Mouse (Mus musculus): ENCODE measurements around the gene Ppp1r36. TPM values are rescaled to one million over a fixed set of nuclear protein-coding genes. Genes with fewer than 3 reads are reported as not detected.
A peak's percentile ranks its signal among the peaks of the same experiment; 100 is the strongest.

Ppp1r36 gene
- polyA plus RNA-seq, 1 experiment from 2014 or later: 3.5 TPM

DNA sequence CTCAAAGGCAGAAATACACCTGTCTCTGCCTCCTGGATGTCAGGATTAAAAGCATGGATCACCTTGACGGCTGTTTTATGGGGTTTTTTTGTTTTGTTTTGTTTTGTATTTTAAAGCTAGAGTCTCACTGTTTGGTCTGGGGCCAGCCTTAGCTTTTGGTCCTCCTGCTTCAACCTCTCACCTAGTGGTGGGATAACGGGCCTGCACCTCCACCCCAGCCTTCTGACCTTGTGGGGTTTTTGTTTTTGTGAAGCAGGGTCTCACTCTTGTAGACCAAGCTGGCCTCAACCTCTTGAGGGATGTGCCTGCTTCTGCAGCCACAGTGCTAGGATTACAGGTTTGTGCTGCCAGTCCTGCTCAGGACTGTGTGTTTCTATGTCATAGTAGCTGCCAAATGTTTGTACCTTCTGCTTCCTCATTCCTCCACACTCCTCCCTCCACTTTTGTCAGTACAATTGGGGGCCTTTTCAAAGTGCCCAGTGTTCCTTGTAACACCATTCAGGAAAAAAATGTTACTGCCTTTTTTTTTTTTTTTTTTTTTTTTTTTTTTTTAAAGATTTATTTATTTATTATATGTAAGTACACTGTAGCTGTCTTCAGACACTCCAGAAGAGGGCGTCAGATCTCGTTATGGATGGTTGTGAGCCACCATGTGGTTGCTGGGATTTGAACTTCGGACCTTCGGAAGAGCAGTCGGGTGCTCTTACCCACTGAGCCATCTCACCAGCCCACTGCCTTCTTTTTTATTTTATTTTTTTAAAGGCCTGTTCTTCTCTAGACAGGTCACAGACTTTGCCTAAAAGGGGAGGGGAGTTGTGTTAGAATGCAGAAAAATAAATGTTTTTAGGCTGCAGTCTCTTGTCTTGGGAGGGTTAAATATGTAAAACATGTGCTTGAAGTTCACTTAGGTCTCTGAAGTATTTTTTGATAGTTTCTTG is 44.2 kb upstream of the Ppp1r36 start:
- WGBS: 77% methylated on average over 5 of the region's 7 CpGs
- Histone ChIP-seq H3K27ac (replicated peaks; ENCODE audit: low read depth, low read length) (no peak overlapping the region), H3K4me2 (ENCODE audit: low read depth, severe bottlenecking) (no peak overlapping the region), H3K36me3 (ENCODE audit: control insufficient read depth, insufficient read depth, low read length) (no peaks in the 10 kb centered on the region), H3K4me3 (ENCODE audit: low read depth, low read length) (no peak overlapping the region), H3K4me1 (ENCODE audit: control insufficient read depth, insufficient read depth, low read length) (peaks cover 14% of the 10 kb centered on the region), H3K27me3 (ENCODE audit: control insufficient read depth, insufficient read depth, low read length) (no peaks in the 10 kb centered on the region), H3K9ac (ENCODE audit: low read length) (no peak overlapping the region), H3K9me3 (ENCODE audit: control insufficient read depth, low read length) (no peaks in the 10 kb centered on the region)
- ATAC-seq (ENCODE audit: insufficient number of reproducible peaks, low FRiP score, low TSS enrichment, low read depth) (no peak), DNase-seq (ENCODE audit: low spot score) (no peak)

DNA sequence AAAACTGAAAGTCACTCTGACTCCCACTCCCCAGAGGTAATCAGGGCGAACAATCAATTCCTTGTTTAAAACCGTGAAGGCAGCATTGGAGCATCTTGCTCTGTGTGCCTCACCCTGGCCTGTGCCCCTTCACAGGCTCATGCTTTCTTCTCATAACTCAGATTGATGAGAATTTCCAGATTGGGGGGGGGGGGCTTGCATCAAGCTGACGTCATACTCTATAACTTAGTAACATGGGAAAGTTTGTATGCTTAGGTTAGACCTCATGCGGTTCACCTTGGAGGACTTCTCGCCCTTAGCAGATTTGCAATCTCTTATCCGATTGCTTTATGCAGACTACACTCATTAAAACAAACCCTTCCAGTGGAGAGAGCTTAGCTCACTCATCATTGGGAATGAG is 43.3 kb upstream of the Ppp1r36 start:
- Histone ChIP-seq H3K9me3 (ENCODE audit: control insufficient read depth, low read length) (no peaks in the 10 kb centered on the region), H3K4me1 (ENCODE audit: control insufficient read depth, insufficient read depth, low read length) (peaks cover 7% of the 10 kb centered on the region; the same call in 1 of the 2 replicates), H3K27ac (replicated peaks; ENCODE audit: low read depth, low read length) (no peak overlapping the region; the same call in 1 of the 2 replicates), H3K36me3 (ENCODE audit: control insufficient read depth, insufficient read depth, low read length) (no peaks in the 10 kb centered on the region), H3K27me3 (ENCODE audit: control insufficient read depth, insufficient read depth, low read length) (no peaks in the 10 kb centered on the region), H3K4me3 (ENCODE audit: low read depth, low read length) (no peak overlapping the region), H3K9ac (ENCODE audit: low read length) (no peak overlapping the region), H3K4me2 (ENCODE audit: low read depth, severe bottlenecking) (no peak overlapping the region)
- 79% methylated on average over 6 of the region's 6 CpGs for WGBS
- DNase-seq (ENCODE audit: low spot score): no peak
- ATAC-seq (ENCODE audit: insufficient number of reproducible peaks, low FRiP score, low TSS enrichment, low read depth): no peak

DNA sequence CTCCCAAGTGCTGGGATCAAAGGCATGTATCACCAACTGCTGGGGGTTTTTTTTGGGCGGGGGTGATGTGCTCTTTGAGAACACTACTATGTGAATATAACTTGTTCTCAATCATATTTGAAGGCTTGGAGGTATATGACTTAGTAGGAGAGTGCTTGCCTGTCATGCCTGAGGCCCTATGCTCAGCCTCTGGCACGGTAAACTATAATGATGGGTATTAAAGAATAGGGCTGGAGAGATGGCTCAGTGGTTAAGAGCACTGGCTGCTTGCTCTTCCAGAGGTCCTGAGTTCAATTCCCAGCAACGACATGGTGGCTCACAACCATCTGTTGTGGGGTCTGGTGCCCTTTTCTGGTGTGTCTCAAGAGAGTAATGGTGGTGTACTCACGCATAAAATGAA is 42.4 kb upstream of the Ppp1r36 start:
- WGBS: 72% methylated on average over 4 of the region's 4 CpGs
- Histone ChIP-seq H3K4me1 (ENCODE audit: control insufficient read depth, insufficient read depth, low read length) (peaks cover 7% of the 10 kb centered on the region; the same call in 1 of the 2 replicates), H3K4me2 (ENCODE audit: low read depth, severe bottlenecking) (no peak overlapping the region), H3K9ac (ENCODE audit: low read length) (no peak overlapping the region), H3K27me3 (ENCODE audit: control insufficient read depth, insufficient read depth, low read length) (no peaks in the 10 kb centered on the region), H3K4me3 (ENCODE audit: low read depth, low read length) (no peak overlapping the region), H3K36me3 (ENCODE audit: control insufficient read depth, insufficient read depth, low read length) (no peaks in the 10 kb centered on the region), H3K27ac (replicated peaks; ENCODE audit: low read depth, low read length) (no peak overlapping the region), H3K9me3 (ENCODE audit: control insufficient read depth, low read length) (no peaks in the 10 kb centered on the region)
- DNase-seq (ENCODE audit: low spot score) (no peak), ATAC-seq (ENCODE audit: insufficient number of reproducible peaks, low FRiP score, low TSS enrichment, low read depth) (no peak)

DNA sequence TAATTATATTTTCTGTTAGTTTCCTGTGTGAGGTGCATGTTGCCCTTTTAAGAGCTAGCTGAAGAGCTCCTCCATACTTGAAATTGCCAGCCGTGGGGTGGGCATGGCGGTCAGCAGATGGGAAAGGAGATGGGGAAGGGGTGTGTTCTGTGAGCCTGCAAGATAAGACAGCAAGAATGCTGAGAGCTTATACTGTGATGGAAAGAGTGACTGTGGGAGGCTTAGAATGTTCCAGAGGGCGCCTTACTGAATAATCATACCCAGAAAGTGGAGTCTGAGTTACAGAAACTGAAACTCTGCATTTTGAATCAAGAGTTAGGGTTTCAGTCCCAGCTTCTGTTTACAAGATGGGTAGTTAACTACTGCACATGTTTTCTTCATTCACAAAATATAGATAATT is 41.8 kb upstream of the Ppp1r36 start:
- Histone ChIP-seq H3K27me3 (ENCODE audit: control insufficient read depth, insufficient read depth, low read length) (no peaks in the 10 kb centered on the region), H3K9me3 (ENCODE audit: control insufficient read depth, low read length) (no peaks in the 10 kb centered on the region), H3K36me3 (ENCODE audit: control insufficient read depth, insufficient read depth, low read length) (no peaks in the 10 kb centered on the region), H3K4me3 (ENCODE audit: low read depth, low read length) (no peak overlapping the region), H3K4me2 (ENCODE audit: low read depth, severe bottlenecking) (no peak overlapping the region), H3K4me1 (ENCODE audit: control insufficient read depth, insufficient read depth, low read length) (peaks cover 7% of the 10 kb centered on the region; the same call in 1 of the 2 replicates), H3K27ac (replicated peaks; ENCODE audit: low read depth, low read length) (no peak overlapping the region), H3K9ac (ENCODE audit: low read length) (no peak overlapping the region)
- no peak for ATAC-seq (ENCODE audit: insufficient number of reproducible peaks, low FRiP score, low TSS enrichment, low read depth)
- no peak for DNase-seq (ENCODE audit: low spot score)
- WGBS: 88% methylated on average over 3 of the region's 3 CpGs

GRCm38 (mm10) chr12:76376649-76377048 is 40.7 kb upstream of the Ppp1r36 start:
- ATAC-seq (ENCODE audit: insufficient number of reproducible peaks, low FRiP score, low TSS enrichment, low read depth): no peak
- Histone ChIP-seq H3K36me3 (ENCODE audit: control insufficient read depth, insufficient read depth, low read length) (no peaks in the 10 kb centered on the region), H3K27ac (replicated peaks; ENCODE audit: low read depth, low read length) (no peak overlapping the region), H3K27me3 (ENCODE audit: control insufficient read depth, insufficient read depth, low read length) (no peaks in the 10 kb centered on the region), H3K4me2 (ENCODE audit: low read depth, severe bottlenecking) (no peak overlapping the region), H3K9me3 (ENCODE audit: control insufficient read depth, low read length) (no peaks in the 10 kb centered on the region), H3K4me1 (ENCODE audit: control insufficient read depth, insufficient read depth, low read length) (peaks cover 6% of the 10 kb centered on the region; the same call in 1 of the 2 replicates), H3K9ac (ENCODE audit: low read length) (no peak overlapping the region), H3K4me3 (ENCODE audit: low read depth, low read length) (no peak overlapping the region)
- WGBS: 52% methylated on average over 7 of the region's 7 CpGs
- peak; percentile 41 for DNase-seq (ENCODE audit: low spot score)

DNA sequence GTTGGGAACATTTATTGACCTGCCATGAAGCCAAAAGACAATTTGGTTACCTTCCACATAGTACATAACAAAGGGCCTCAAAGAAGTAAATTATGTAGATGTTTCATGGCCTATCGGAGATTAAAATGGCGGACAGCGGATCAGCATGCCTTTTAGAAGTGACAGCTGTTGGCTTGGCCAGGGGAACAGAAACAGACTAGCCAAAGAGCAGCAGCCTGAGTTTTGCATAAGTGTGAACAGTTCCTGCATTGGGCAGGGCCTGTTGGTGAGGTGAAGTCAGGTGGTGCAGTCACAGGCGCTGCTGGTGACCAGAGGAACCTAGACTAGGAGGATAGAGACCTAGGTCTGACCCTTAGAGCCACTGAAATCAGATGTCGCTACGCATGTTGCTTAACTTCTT is 40.3 kb upstream of the Ppp1r36 start:
- Histone ChIP-seq H3K4me2 (ENCODE audit: low read depth, severe bottlenecking) (no peak overlapping the region), H3K27me3 (ENCODE audit: control insufficient read depth, insufficient read depth, low read length) (no peaks in the 10 kb centered on the region), H3K9ac (ENCODE audit: low read length) (no peak overlapping the region), H3K4me3 (ENCODE audit: low read depth, low read length) (no peak overlapping the region), H3K4me1 (ENCODE audit: control insufficient read depth, insufficient read depth, low read length) (0 out of 2 replicates have a peak, but pooled peaks cover 5% of the 10 kb centered on the region), H3K9me3 (ENCODE audit: control insufficient read depth, low read length) (no peaks in the 10 kb centered on the region), H3K27ac (replicated peaks; ENCODE audit: low read depth, low read length) (no peak overlapping the region), H3K36me3 (ENCODE audit: control insufficient read depth, insufficient read depth, low read length) (no peaks in the 10 kb centered on the region)
- DNase-seq (ENCODE audit: low spot score): no peak
- ATAC-seq (ENCODE audit: insufficient number of reproducible peaks, low FRiP score, low TSS enrichment, low read depth): no peak
- WGBS: 92% methylated on average over 6 of the region's 6 CpGs

- H3K4me2 ChIP-seq (ENCODE audit: low read depth, severe bottlenecking): no peak overlapping the region
- no peak overlapping the region for H3K27ac ChIP-seq (replicated peaks; ENCODE audit: low read depth, low read length)
- H3K36me3 ChIP-seq (ENCODE audit: control insufficient read depth, insufficient read depth, low read length): no peaks in the 10 kb centered on the region
- no peak for DNase-seq (ENCODE audit: low spot score)
- H3K9ac ChIP-seq (ENCODE audit: low read length): no peak overlapping the region
- H3K9me3 ChIP-seq (ENCODE audit: control insufficient read depth, low read length): no peaks in the 10 kb centered on the region
- H3K27me3 ChIP-seq (ENCODE audit: control insufficient read depth, insufficient read depth, low read length): no peaks in the 10 kb centered on the region
- WGBS: 92% methylated on average over 3 of the region's 3 CpGs
- ATAC-seq (ENCODE audit: insufficient number of reproducible peaks, low FRiP score, low TSS enrichment, low read depth): no peak
- H3K4me1 ChIP-seq (ENCODE audit: control insufficient read depth, insufficient read depth, low read length): 0 out of 2 replicates have a peak, but pooled peaks cover 3% of the 10 kb centered on the region
- H3K4me3 ChIP-seq (ENCODE audit: low read depth, low read length): no peak overlapping the region
Measured at GRCm38 (mm10) chr12:76377726-76378125, 39.6 kb upstream of the Ppp1r36 start.

DNA sequence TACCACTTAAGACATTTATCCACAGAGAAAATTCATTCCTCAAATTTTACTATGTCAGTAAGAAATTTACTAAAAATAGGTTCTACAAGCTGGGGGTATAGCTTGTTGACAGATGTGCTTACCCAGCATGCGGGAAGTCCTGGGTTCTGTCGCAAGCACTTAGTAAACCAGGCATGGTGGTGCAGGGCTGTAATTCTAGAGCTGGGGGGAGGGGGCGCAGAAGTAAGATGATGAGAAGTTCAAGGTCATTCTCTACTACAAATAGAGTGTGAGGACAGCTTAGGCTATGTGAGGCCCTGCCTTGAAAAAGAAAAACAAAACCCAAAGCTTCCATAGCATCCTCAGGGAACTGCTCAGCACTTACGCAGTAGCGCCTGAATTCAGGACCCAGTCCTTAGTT is 38.8 kb upstream of the Ppp1r36 start:
- ATAC-seq (ENCODE audit: insufficient number of reproducible peaks, low FRiP score, low TSS enrichment, low read depth) (no peak), DNase-seq (ENCODE audit: low spot score) (no peak)
- H3K9me3 ChIP-seq (ENCODE audit: control insufficient read depth, low read length): no peaks in the 10 kb centered on the region
- no peaks in the 10 kb centered on the region for H3K36me3 ChIP-seq (ENCODE audit: control insufficient read depth, insufficient read depth, low read length)
- no peak overlapping the region for H3K9ac ChIP-seq (ENCODE audit: low read length)
- no peak overlapping the region for H3K27ac ChIP-seq (replicated peaks; ENCODE audit: low read depth, low read length)
- no peak overlapping the region for H3K4me2 ChIP-seq (ENCODE audit: low read depth, severe bottlenecking)
- 90% methylated on average over 5 of the region's 5 CpGs for WGBS
- H3K27me3 ChIP-seq (ENCODE audit: control insufficient read depth, insufficient read depth, low read length): no peaks in the 10 kb centered on the region
- H3K4me3 ChIP-seq (ENCODE audit: low read depth, low read length): no peak overlapping the region
- H3K4me1 ChIP-seq (ENCODE audit: control insufficient read depth, insufficient read depth, low read length): 0 out of 2 replicates have a peak, but pooled peaks cover 3% of the 10 kb centered on the region

All from limb, embryonic 11.5 days (tissue).